Mouse (Mus musculus) forebrain, embryonic 12.5 days (tissue): ENCODE data around the gene Ajap1. TPM values are rescaled to one million over a fixed set of nuclear protein-coding genes. Genes with fewer than 3 reads are reported as not detected.

Source experiments
- ATAC-seq: fragments of 200-750 bp; cut with Nextera tagmentation; 2 replicates; pipeline ENCODE4 v1.8.0; 2017; ENCODE audit warnings: moderate TSS enrichment; ENCODE audit not compliant: low FRiP score
- H3K27ac ChIP-seq: fragments of 300-500 bp; sonication (generic); 2 replicates; pipeline ENCODE4 v1.5.1; 2016; ENCODE audit warnings: mild to moderate bottlenecking
- H3K27me3 ChIP-seq: fragments of 300-500 bp; sonication (generic); 2 replicates; pipeline ENCODE4 v1.6.1; 2016; ENCODE audit warnings: mild to moderate bottlenecking
- H3K36me3 ChIP-seq: fragments of 300-500 bp; sonication (generic); replicated peaks from 2 replicates; pipeline ENCODE4 v1.6.1; 2016; ENCODE audit warnings: mild to moderate bottlenecking
- H3K4me1 ChIP-seq: fragments of 300-500 bp; sonication (generic); 2 replicates; pipeline ENCODE4 v1.6.1; 2016
- H3K4me2 ChIP-seq: fragments of 300-500 bp; sonication (generic); 2 replicates; pipeline ENCODE4 v1.6.1; 2016; ENCODE audit warnings: mild to moderate bottlenecking, moderate library complexity
- H3K4me3 ChIP-seq: fragments of 300-500 bp; sonication (generic); replicated peaks from 2 replicates; pipeline ENCODE4 v1.5.1; 2016; ENCODE audit warnings: mild to moderate bottlenecking
- H3K9ac ChIP-seq: fragments of 300-500 bp; sonication (generic); 2 replicates; pipeline ENCODE4 v1.6.1; 2016; ENCODE audit warnings: mild to moderate bottlenecking
- H3K9me3 ChIP-seq: fragments of 300-500 bp; sonication (generic); 2 replicates; pipeline ENCODE4 v1.6.1; 2016
- WGBS: fragments of 180-500 bp; shearing (Covaris S2); methylation state at CpG from one replicate; pipeline ENCODE4 v1.1.7; 2016; 5-methylcytosine and 5-hydroxymethylcytosine counted together
- polyA plus RNA-seq: library from polyadenylated mRNA; unstranded; fragments of >200 nt; fragmentation: Nextera tagmentation; extraction: Ambion mirVana; gene quantifications from 2 replicates; pipeline ENCODE4 v1.2.1, GENCODE M21; 2016

Ajap1 gene
- polyA plus RNA-seq, 1 experiment from 2014 or later = 3.5 TPM

- Histone ChIP-seq H3K4me2 (no peak overlapping the region), H3K36me3 (no peaks in the 10 kb centered on the region), H3K4me3 (no peak overlapping the region), H3K9ac (no peak overlapping the region), H3K9me3 (no peaks in the 10 kb centered on the region), H3K27ac (no peak overlapping the region), H3K4me1 (peaks cover 32% of the 10 kb centered on the region), H3K27me3 (no peaks in the 10 kb centered on the region; the same call in 1 of the 2 replicates)
- 60% methylated on average over 12 of the region's 12 CpGs for WGBS
- ATAC-seq = no peak
Measured at GRCm38 (mm10) chr4:153439031-153439430, 43.6 kb downstream of the Ajap1 start.

GRCm38 (mm10) chr4:153437196-153437595, 45.4 kb downstream of the Ajap1 start:
- no peaks in the 10 kb centered on the region for H3K36me3 ChIP-seq
- H3K4me2 ChIP-seq = no peak overlapping the region
- H3K4me3 ChIP-seq = no peak overlapping the region
- H3K9me3 ChIP-seq = no peaks in the 10 kb centered on the region
- WGBS = 79% methylated on average over 9 of the region's 9 CpGs
- H3K27ac ChIP-seq = no peak overlapping the region
- peaks cover 32% of the 10 kb centered on the region for H3K4me1 ChIP-seq
- no peak for ATAC-seq
- no peaks in the 10 kb centered on the region; the same call in 1 of the 2 replicates for H3K27me3 ChIP-seq
- H3K9ac ChIP-seq = no peak overlapping the region

- Histone ChIP-seq H3K4me3 (no peak overlapping the region), H3K9ac (no peak overlapping the region), H3K4me1 (peaks cover 32% of the 10 kb centered on the region), H3K9me3 (no peaks in the 10 kb centered on the region), H3K27ac (peak overlapping the region; percentile 71), H3K4me2 (no peak overlapping the region), H3K27me3 (no peaks in the 10 kb centered on the region; the same call in 1 of the 2 replicates), H3K36me3 (no peaks in the 10 kb centered on the region)
- WGBS = 62% methylated on average over 5 of the region's 5 CpGs
- peak; percentile 50 for ATAC-seq
Measured at GRCm38 (mm10) chr4:153435917-153436316, 46.7 kb downstream of the Ajap1 start.

- Histone ChIP-seq H3K9ac (no peak overlapping the region), H3K27me3 (peaks cover 5% of the 10 kb centered on the region; the same call in 1 of the 2 replicates), H3K4me1 (peaks cover 14% of the 10 kb centered on the region), H3K36me3 (peaks cover 5% of the 10 kb centered on the region), H3K27ac (no peak overlapping the region), H3K4me3 (no peak overlapping the region), H3K9me3 (peaks cover 6% of the 10 kb centered on the region; the same call in 1 of the 2 replicates), H3K4me2 (no peak overlapping the region)
- ATAC-seq = no peak
- 86% methylated on average over 2 of the region's 2 CpGs for WGBS
Measured at GRCm38 (mm10) chr4:153429971-153430370, 52.6 kb downstream of the Ajap1 start.

GRCm38 (mm10) chr4:153425961-153426656, 56.5 kb downstream of the Ajap1 start:
- Histone ChIP-seq H3K4me3 (no peak overlapping the region), H3K27ac (no peak overlapping the region; the same call in 1 of the 2 replicates), H3K9me3 (peaks cover 6% of the 10 kb centered on the region; the same call in 1 of the 2 replicates), H3K9ac (no peak overlapping the region), H3K27me3 (peaks cover 11% of the 10 kb centered on the region; the same call in 1 of the 2 replicates), H3K4me2 (no peak overlapping the region), H3K4me1 (peaks cover 11% of the 10 kb centered on the region), H3K36me3 (peaks cover 5% of the 10 kb centered on the region)
- 85% methylated on average over 16 of the region's 16 CpGs for whole genome bisulfite sequencing
- no peak for ATAC-seq

- Histone ChIP-seq H3K27me3 (peaks cover 16% of the 10 kb centered on the region), H3K4me2 (no peak overlapping the region), H3K36me3 (peaks cover under 1% of the 10 kb centered on the region; the same call in 1 of the 2 replicates), H3K9me3 (no peaks in the 10 kb centered on the region), H3K27ac (no peak overlapping the region), H3K4me1 (peaks cover 12% of the 10 kb centered on the region), H3K4me3 (no peak overlapping the region), H3K9ac (no peak overlapping the region)
- WGBS = 86% methylated on average over 10 of the region's 10 CpGs
- no peak for ATAC-seq
Measured at GRCm38 (mm10) chr4:153424324-153424723, 58.3 kb downstream of the Ajap1 start.

- Histone ChIP-seq H3K27ac (no peak overlapping the region), H3K4me3 (no peak overlapping the region), H3K36me3 (no peaks in the 10 kb centered on the region), H3K9me3 (no peaks in the 10 kb centered on the region), H3K4me2 (peak overlapping the region; percentile 47), H3K4me1 (peaks cover 20% of the 10 kb centered on the region), H3K9ac (peak overlapping the region; percentile 33; the same call in 1 of the 2 replicates), H3K27me3 (peaks cover 35% of the 10 kb centered on the region)
- ATAC-seq = peak; percentile 47
- 5% methylated on average over 10 of the region's 12 CpGs for WGBS
Measured at GRCm38 (mm10) chr4:153417926-153418325, 64.7 kb downstream of the Ajap1 start.

- Histone ChIP-seq H3K27ac (no peak overlapping the region), H3K36me3 (no peaks in the 10 kb centered on the region), H3K9me3 (no peaks in the 10 kb centered on the region), H3K9ac (peak overlapping the region; percentile 33; the same call in 1 of the 2 replicates), H3K4me1 (peaks cover 20% of the 10 kb centered on the region), H3K4me2 (peak overlapping the region; percentile 47), H3K27me3 (peaks cover 32% of the 10 kb centered on the region), H3K4me3 (peak overlapping the region; percentile 25)
- WGBS = 3% methylated on average over 23 of the region's 23 CpGs
- ATAC-seq = peak; percentile 71
Measured at GRCm38 (mm10) chr4:153417164-153417896, 65.3 kb downstream of the Ajap1 start.

- Histone ChIP-seq H3K27me3 (peaks cover 32% of the 10 kb centered on the region), H3K27ac (no peak overlapping the region), H3K36me3 (no peaks in the 10 kb centered on the region), H3K4me3 (no peak overlapping the region), H3K4me1 (peaks cover 20% of the 10 kb centered on the region), H3K9me3 (no peaks in the 10 kb centered on the region), H3K4me2 (no peak overlapping the region), H3K9ac (no peak overlapping the region)
- WGBS = 76% methylated on average over 9 of the region's 9 CpGs
- no peak for ATAC-seq
Measured at GRCm38 (mm10) chr4:153416111-153416510, 66.5 kb downstream of the Ajap1 start.

GRCm38 (mm10) chr4:153398421-153398820, 84.2 kb downstream of the Ajap1 start:
- Histone ChIP-seq H3K4me1 (peaks cover 5% of the 10 kb centered on the region; the same call in 1 of the 2 replicates), H3K36me3 (no peaks in the 10 kb centered on the region), H3K4me3 (no peak overlapping the region), H3K4me2 (no peak overlapping the region), H3K27ac (no peak overlapping the region), H3K9me3 (no peaks in the 10 kb centered on the region), H3K27me3 (no peaks in the 10 kb centered on the region), H3K9ac (no peak overlapping the region)
- WGBS = 93% methylated on average over 8 of the region's 8 CpGs
- no peak for ATAC-seq

GRCm38 (mm10) chr4:153387478-153387877, 95.1 kb downstream of the Ajap1 start:
- Histone ChIP-seq H3K27ac (no peak overlapping the region), H3K36me3 (no peaks in the 10 kb centered on the region), H3K4me2 (no peak overlapping the region), H3K4me1 (no peaks in the 10 kb centered on the region; the same call in 1 of the 2 replicates), H3K9ac (no peak overlapping the region), H3K27me3 (no peaks in the 10 kb centered on the region), H3K9me3 (no peaks in the 10 kb centered on the region), H3K4me3 (no peak overlapping the region)
- WGBS = 88% methylated on average over 12 of the region's 12 CpGs
- ATAC-seq = no peak

- Histone ChIP-seq H3K4me2 (no peak overlapping the region), H3K27ac (no peak overlapping the region), H3K4me3 (no peak overlapping the region), H3K9ac (no peak overlapping the region), H3K4me1 (peaks cover 6% of the 10 kb centered on the region), H3K9me3 (no peaks in the 10 kb centered on the region), H3K27me3 (peaks cover 2% of the 10 kb centered on the region; the same call in 1 of the 2 replicates), H3K36me3 (no peaks in the 10 kb centered on the region)
- WGBS = 54% methylated on average over 7 of the region's 7 CpGs
- no peak for ATAC-seq
Measured at GRCm38 (mm10) chr4:153381433-153381832, 101.2 kb downstream of the Ajap1 start.
